Mouse (Mus musculus): ENCODE data around the gene Smarca4. TPM values are rescaled to one million over a fixed set of nuclear protein-coding genes. Genes with fewer than 3 reads are reported as not detected.
A peak's percentile ranks its signal among the peaks of the same experiment; 100 is the strongest.
"Not testable (repeated sequence)": the region's sequence is repeated elsewhere in the genome, so short reads cannot be mapped to it uniquely, and the experiment has no call there.

Gene Smarca4
- total and polyA plus RNA-seq, 3 experiments: 62.0 to 88.2 (median 72.3) TPM

DNA sequence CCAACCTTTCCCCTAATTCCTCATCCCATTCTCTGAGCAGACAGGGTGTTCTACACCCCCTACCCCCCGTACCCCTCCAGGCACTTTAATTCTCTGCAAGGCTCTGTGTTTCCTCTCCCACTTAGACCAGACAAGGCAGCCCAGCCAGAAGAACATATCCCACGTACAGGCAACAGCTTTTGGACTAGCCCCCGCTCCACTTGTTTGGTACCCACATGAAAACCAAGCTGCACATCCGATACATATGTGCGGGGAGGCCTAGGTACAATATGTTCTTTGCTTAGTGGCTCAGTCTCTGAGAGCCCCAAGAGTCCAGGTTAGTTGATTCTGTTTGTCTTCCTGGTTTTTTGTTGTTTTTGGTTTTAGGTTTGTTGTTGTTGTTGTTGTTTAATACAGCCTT lies 46.1 kb downstream of the Smarca4 start:
- DNase-seq: no peak

GRCm38 (mm10) chr9:21668946-21669345 lies 53.0 kb downstream of the Smarca4 start:
- DNase-seq: peak; percentile 76

DNA sequence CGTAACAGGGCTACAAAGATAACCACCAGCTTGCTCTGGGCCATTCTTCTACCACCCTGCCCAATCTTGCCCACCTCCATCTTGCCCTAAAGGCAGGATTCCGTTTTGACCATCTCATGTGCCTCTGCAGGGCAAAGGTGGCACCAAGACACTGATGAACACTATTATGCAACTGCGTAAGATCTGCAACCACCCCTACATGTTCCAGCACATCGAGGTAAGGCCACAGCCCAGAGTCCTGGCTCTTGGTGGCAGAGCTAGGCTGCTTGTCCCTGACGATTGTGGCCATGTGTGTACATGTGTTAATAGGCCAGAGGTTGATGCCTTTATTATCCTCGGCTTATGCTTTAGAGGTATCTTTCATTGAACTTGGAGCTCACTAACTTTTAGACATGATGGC lies 54.4 kb downstream of the Smarca4 start:
- no peak for DNase-seq

DNA sequence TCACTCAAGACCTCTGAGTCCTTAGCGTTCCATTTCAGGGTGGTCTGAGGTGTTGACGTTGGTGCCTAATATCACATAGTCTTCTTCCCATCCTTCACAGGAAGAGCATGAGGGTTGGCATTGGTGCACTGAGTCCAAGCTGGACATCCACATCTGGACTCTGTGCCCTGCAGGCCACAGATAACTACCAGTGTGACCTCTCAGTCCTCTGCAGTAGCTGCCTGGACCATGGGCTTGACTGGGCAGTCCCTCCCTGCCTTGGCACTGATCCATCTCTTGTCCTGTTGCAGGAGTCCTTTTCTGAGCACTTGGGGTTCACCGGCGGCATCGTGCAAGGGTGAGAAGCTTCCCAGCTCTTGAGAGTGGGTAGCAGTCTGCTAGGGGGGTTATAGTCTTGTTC lies 55.8 kb downstream of the Smarca4 start:
- no peak for DNase-seq

GRCm38 (mm10) chr9:21677706-21678105 lies 61.7 kb downstream of the Smarca4 start:
- DNase-seq: no peak

DNA sequence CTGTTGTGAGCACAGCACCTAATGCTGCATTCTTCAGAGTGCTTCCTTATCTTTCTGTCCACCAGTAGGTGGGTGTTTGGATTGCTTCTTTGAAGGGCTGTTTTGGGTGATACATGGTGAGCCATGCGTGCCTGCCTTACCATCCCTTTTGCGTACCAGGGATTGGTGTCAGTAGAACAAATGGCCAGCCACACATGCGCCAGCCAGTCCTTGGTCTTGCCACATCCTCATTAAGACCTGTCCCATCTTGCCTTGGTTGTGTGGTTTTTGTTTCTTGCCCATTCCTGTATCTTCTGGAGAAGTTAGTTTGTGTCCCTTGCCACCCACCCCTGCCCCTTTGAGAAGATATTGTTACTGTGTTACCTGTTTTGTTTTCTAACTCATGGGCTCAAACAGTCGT lies 64.5 kb downstream of the Smarca4 start:
- DNase-seq: no peak

DNA sequence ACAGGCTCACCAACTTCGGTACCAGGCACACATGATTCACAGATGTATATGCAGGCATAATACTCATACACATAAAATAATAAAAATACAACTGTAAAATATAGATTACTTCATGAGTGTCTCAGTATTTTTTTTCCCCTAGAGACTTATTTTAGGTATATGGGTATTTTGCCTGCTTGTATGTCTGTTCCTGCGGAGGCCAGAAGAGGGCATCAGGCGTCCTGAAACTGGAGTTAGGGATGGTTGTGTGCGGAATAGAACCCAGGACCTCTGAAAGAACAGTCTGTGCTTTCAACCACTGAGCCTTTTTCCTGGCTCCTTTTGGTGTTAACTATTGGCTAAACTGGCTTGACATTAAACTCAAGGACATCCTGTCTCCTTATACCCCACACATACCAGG lies 66.9 kb downstream of the Smarca4 start:
- no peak for DNase-seq

DNA sequence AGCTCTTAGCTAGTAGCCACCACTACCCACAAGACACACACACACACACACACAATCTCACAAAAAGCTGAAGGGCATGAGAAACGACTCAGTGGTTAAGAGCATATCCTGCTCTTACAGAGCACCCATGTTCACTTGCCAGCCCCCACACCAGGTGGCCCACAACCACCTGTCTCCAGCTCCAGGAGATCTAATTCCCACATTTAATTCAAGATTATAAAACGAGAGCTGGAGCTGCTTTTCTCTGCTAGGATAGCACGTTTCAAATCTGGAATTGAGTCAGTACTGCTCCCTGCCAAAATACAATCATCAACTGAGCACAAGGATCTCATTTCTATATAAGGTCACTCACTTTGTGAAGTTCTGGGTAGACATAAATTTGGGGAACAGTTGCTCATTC lies 67.9 kb downstream of the Smarca4 start:
- no peak for DNase-seq

- no peak for DNase-seq
Measured at GRCm38 (mm10) chr9:21688554-21688953, 72.6 kb downstream of the Smarca4 start.

GRCm38 (mm10) chr9:21690031-21690430 lies 74.1 kb downstream of the Smarca4 start:
- DNase-seq: peak; percentile 81

DNA sequence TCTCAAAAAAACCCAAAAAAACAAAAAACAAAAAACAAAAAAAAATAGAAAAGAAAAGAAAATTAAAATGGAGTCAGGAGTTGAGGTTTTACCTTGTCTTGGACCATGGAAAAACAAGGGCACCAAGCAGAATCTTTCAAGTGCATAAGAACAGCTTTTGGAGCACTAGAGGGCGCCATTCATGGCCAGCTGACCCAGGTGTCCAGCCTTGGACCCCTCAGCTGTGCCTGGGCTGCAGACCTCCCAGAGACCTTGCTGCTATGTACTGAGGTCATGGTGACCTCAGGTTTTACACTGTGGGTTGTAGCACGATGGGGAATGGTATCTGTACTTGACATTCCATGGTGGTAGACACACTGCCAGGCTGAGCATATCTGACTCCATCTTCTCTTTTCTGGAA lies 75.9 kb downstream of the Smarca4 start:
- no peak for DNase-seq

DNA sequence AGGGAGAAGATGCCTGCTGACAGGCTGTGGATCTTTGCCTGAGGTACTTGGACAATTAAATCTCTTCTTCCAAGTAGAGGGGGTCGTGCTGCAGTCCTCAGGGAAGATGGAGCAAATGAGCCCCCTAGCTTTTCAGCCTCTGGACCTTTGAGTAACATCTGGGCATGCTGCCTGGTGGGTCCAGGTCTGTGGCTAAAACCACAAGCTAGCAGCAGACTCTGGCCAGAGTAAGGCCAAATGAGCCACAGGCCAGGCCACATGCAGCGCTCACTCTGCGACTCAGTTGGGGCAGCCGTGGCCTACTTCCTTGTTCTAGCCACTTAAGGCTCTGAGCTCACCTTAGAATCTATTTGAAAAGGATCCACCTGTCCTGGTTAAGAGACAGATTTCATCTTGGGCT lies 76.5 kb downstream of the Smarca4 start:
- no peak for DNase-seq

DNA sequence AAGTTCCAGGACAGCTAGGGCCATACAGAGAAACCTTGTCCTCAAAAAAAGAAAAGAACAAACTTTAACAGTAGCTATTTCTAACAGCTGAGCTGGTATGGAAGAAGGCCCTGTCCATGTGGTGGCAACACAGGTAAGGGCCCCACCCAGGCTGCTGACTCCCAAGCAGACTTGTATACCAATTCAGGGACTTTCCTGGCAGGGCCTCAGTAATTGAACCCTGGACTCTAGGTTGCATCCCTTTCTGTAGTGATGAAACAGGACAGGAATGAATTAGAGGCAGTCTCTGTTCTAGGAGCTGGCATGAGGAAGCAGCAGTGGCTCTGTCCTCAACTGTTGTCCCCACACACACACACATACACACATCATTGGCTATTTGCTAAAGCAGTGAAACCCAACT lies 78.1 kb downstream of the Smarca4 start:
- DNase-seq: no peak

GRCm38 (mm10) chr9:21695229-21695792 lies 79.3 kb downstream of the Smarca4 start:
- no peak for DNase-seq

DNA sequence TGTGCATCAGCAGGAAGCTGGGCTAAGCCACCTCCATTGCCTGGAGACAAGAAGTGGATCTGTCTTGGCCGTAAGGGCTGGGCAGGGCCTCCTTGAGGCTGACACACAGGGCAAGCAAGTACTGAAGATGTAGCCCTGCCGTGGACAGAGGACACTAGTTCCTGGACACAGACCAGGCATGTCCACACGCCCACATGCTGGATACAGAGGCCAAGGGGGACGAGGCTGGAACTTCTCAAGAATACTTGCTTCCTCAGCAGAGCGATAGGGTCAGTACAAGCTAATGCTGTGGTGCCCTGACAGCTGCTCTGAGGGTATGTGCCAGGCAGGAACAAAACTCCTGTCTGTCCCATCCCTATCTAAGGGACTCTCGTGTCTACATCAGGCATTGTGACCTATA lies 81.2 kb downstream of the Smarca4 start:
- DNase-seq: no peak

GRCm38 (mm10) chr9:21699280-21699679 lies 83.3 kb downstream of the Smarca4 start:
- not testable (repeated sequence) for DNase-seq

- DNase-seq: no peak
Measured at GRCm38 (mm10) chr9:21701091-21701490, 85.1 kb downstream of the Smarca4 start.

DNA sequence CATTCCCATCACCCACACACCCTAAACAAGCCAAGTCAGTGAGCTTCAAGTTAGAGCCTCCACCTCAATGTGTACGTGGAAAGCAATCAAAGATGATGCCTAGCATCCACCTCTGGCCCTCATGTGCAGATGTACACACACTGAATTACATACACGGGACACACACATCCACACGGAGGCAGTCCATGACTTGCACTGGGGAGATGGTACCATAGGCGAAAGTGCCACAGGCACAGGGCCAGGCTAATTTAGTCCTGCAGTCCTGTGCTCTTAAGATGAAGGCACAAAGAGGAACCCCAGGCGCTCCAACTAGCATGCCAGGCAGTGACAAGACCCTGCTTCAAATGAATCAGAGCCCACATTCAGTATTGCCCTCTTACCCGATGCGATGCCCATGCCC lies 87.5 kb downstream of the Smarca4 start:
- DNase-seq: no peak

DNA sequence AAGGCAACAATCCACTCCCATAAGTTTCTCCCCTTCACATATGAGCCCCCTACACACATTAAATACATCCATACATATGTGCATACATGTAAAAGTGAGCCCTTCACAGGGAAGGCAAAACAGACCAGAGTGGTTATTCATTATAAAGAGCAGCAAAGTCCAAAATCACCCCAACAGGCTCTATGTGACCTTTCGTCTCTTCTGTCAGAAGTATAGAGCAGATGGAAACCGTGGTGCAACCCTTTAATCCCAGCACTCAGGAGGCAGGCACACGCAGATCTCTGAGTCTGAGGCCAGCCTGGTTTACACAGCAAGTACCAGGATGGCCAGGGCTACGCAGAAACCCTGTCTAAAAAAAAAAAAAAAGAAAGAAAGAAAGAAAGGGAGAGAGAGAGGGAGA lies 90.1 kb downstream of the Smarca4 start:
- no peak for DNase-seq

- DNase-seq: no peak
Measured at GRCm38 (mm10) chr9:21706586-21707265, 90.8 kb downstream of the Smarca4 start.

- DNase-seq: no peak
Measured at GRCm38 (mm10) chr9:21709340-21709739, 93.4 kb downstream of the Smarca4 start.

- DNase-seq: peak; percentile 68
Measured at GRCm38 (mm10) chr9:21715298-21715697, 99.3 kb downstream of the Smarca4 start.

- DNase-seq: no peak
Measured at GRCm38 (mm10) chr9:21717015-21717414, 101.0 kb downstream of the Smarca4 start.

DNA sequence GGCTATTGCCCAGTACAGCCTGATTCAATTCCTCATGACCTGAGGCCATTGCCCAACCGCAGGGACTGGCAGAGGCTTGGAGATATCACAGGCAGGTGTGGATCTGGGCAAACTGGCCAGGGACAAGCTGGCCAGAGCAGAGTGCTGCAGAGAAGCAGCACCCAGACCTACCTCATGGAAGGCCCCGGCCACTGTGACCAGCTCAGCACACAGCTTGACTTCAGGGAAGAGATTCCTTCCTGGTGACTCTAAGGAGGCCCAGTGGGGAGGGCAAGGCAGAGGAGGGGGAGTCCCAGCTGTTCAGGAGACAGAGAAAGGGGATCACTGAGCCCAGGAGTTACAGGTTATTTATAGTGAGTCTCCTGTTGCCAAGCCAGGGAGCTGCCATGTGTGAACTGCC lies 105.1 kb downstream of the Smarca4 start:
- peak; percentile 33 for DNase-seq
